Mouse (Mus musculus): Measurements from ENCODE around the gene Plekhm1.

DNA sequence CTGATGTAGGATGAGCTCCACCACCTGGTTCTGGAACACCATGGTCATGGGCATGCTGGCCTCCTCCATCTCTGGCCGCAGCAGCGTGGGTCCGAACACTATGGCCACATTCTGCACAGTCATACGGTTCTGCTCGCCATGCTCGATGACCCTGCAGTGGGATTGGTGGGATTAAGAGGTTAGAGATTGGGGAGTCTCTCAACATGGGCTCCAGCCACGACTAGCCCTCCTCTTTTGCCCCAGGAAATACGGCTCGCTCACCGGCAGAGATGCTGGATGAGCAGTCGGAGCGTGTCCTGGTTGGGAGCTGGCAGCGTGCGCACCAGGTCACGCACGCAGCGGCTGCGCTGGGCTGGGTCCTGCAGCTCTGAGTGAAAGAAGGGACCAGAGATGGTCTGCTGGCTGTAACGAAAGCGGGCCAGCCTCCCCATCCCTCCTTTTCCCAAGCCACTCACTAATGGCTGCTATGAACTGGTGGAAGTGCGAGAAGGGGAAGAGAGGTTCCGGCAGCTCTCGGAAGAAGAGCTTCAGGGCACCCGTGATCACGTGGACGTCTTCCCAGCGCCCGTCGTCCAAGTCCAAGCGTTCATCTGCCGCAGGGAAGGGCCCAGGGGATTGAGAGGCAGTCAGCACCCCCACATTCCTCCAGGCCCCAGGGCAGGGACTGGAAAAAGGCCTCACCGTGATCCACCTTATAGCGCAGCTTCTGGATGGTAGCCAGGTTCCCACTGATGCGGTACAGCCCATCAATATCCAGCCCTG lies 79.4 kb downstream of the Plekhm1 start:
- TF ChIP-seq POLR2A (IDR thresholded peaks at IDR 0.05; ENCODE audit: control insufficient read depth, low read depth, low read length), result no peak
- no peak for TF ChIP-seq CTCF (IDR thresholded peaks at IDR 0.05; ENCODE audit: control insufficient read depth, insufficient read depth, insufficient replicate concordance, low read depth, low read length)
